Mouse (Mus musculus) liver, adult (tissue): Measurements from ENCODE around the gene Mylip.

ENCODE experiments used
- GATA4 ChIP-seq: IDR thresholded peaks from 2 replicates; pipeline ENCODE4 v1.6.1; 2014; ENCODE audit warnings: mild to moderate bottlenecking, low read length; ENCODE audit not compliant: insufficient replicate concordance

Mylip gene

DNA sequence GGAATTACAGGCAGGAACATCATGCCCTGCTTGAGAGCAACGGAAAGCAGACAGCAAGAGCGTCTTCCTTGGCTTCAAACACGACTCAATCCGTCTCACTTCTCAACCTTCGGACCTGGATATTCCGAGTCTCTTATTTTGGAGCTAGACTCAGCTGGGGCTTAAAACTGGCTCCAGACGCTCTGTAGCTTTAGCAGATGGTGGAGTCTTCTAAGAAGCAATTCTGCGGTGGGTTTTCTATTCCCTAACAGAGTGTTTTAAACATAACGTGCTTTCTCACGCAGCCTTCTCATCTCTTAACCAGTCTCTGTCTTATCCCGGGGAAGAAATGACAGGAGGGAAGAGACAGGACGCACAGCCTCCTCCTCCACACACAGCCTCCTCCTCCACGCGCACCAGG, 3.3 kb upstream of the Mylip start:
- TF ChIP-seq GATA4: no peak

DNA sequence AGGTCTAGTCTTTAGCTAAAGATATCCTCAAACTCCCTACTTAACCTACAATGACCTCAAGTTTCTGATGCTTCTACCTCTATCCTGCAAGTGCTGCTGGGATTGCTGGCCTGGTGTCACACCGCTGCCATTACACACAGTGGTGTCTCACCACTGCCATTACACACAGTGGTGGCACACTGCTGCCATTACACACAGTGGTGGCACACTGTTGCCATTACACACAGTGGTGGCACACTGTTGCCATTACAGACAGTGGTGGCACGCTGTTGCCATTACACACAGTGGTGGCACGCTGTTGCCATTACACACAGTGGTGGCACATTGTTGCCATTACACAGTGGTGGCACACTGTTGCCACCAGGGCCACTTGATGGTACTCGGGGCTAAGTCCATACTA, 2.3 kb upstream of the Mylip start:
- no peak for TF ChIP-seq GATA4

- TF ChIP-seq GATA4: no peak
These were observed 1.2 kb upstream of the Mylip start for GRCm38 (mm10) chr13:45388254-45388805.

GRCm38 (mm10) chr13:45388889-45389288, 653 bp upstream of the Mylip start:
- TF ChIP-seq GATA4: no peak

DNA sequence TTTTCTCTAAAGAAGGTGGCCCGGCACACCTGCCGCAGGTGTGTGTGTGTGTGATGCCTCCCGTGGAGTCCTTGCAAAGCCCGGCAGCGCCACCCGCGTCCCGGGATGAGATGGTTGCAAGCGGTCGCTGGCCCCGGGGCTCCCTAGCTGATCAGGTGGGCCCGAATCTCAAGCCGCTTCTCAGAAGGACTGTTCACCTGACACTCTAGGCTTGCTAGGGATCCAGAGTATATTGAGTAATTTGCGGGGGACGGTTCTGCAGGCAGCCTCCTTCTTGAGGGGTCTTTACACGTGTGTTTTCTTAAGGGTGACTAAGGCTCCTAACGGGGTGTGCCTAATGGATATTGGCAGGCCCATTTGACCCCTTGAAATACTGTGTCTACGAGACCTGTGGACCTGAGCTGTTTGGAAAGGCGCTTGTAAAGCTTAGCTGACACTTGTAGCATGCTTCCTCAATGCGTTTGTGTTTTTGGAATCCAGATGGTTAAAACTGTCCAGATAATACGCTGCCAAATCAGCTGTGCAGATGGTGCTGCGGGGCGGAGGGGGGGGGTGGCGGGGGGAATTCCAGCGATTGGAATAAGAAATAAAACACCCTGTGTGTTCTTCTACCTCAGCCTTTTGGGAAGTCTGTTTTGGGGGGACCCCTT, 895 bp downstream of the Mylip start:
- TF ChIP-seq GATA4: no peak

DNA sequence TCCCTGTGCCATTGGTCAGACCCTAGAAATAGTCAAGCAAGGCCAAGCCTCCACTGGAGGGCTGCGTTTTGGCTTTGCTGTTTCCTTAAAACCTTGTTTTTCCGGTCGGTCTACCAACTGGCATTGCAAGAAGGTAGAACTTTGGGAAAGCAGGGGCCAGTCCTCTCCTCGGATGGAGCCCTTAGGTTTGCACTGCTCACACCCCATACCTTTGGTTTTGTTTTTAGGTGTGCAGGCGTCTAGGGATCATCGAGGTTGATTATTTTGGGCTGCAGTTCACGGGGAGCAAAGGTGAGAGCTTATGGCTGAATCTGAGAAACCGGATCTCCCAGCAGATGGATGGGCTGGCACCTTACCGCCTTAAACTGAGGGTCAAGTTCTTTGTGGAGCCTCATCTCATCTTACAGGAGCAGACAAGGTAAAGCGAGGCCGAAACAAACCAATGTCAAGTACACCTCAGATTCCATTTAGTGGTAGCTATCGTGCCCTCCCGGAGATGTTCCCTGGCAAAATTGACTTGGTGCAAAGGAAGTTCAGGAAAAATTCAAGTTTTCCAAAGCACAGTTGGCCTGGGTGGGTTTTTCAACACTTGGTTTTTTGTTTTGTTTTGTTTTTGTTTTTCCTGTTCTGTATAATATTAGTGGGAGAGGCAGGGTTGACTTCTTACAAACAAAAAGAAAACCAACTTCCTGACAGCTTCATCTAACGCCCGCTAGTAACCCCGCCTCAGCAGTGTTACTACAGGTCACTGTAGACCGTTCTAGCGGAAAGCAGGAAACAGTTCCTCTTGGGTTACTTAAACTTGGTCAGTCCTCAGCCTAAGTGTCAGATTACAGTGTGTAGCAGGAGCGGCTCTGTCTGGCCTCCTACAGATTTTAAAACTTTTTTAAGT, 1.7 kb downstream of the Mylip start:
- no peak for TF ChIP-seq GATA4

DNA sequence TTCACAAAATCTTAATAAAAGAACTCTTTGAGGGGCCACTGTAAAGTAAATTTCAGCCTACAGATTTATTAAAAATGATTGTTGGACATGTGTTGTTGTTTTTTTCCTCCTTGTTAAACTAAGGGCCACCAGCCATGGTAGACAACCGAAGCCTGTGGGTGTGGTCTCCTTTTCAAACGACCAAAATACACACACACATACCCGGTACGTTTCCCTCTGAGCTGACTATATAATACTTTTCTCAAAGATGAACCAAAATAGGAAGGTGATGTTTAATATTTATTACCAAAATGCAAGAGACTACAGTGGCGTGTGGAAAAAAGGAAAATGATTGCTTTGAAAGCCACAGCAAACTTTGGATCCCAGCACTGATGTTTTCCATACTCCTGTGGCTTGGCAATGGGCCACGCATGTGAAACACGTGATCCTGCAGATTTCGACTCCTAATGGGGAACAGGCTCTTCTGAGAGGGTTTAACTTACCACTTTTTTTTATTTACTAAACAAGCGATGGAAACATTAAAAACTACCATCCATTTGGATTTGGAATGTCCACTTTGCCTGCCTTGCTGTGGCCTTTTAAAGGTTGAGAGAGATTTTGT, 2.4 kb downstream of the Mylip start:
- TF ChIP-seq GATA4: no peak

- no peak for TF ChIP-seq GATA4
These were observed 4.8 kb downstream of the Mylip start for GRCm38 (mm10) chr13:45394221-45394768.

DNA sequence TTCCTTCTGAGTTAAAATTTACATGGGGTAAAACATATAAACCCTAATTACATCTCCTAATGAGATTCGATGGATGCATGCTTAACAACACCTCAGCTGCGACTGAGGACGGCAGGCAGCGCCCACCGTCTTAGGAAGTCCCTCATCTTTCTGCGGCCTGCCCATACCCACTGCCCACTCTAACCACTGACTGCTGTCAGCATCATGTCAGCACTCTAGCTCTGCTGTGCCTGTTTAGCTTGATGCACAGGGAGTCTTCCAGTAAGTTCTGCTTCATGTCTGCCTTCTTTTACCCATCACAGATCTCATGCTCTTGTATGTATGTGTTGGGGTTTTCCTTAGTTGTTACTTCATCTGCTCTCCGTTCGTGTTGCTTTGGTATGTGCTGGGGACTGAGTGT, 7.2 kb downstream of the Mylip start:
- no peak for TF ChIP-seq GATA4

- no peak for TF ChIP-seq GATA4
These were observed 7.7 kb downstream of the Mylip start for GRCm38 (mm10) chr13:45397240-45397639.

- TF ChIP-seq GATA4: no peak
These were observed 8.6 kb downstream of the Mylip start for GRCm38 (mm10) chr13:45397896-45398805.

GRCm38 (mm10) chr13:45400700-45401099, 11.2 kb downstream of the Mylip start:
- no peak for TF ChIP-seq GATA4

DNA sequence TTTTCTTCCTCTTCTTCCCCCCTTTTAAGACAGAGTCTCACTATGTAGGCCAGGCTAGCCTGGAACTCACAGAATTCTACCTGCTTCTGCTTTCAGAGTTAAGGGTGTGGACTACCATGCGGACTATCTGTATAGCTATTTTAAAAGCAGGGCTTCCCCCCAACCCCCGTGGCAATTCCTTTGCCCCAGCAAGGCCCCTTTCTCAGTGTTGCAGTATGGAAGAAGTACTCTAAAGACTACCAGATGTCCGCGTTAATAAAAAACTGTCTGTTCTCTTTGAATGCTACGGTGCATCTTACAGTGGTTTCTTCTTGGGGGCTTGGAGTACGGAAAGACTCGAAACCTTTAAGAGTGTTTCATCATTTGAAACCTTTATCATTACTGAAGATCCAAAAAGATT, 12.3 kb downstream of the Mylip start:
- TF ChIP-seq GATA4: no peak

- no peak for TF ChIP-seq GATA4
These were observed 12.9 kb downstream of the Mylip start for GRCm38 (mm10) chr13:45402316-45403039.
